Mouse (Mus musculus) forebrain, embryonic 10.5 days (tissue): ENCODE data around the gene Tmem201. TPM values are rescaled to one million over a fixed set of nuclear protein-coding genes. Genes with fewer than 3 reads are reported as not detected.
A peak's percentile ranks its signal among the peaks of the same experiment; 100 is the strongest.

Experiments
- DNase-seq: peaks from one replicate; pipeline ENCODE4 v3.0.0-alpha.2; 2017; ENCODE audit warnings: low spot score; ENCODE audit errors: extremely low spot score
- H3K27ac ChIP-seq: fragments of 300-500 bp; sonication (generic); 2 replicates; pipeline ENCODE4 v1.5.1; 2016; ENCODE audit warnings: mild to moderate bottlenecking
- H3K27me3 ChIP-seq: fragments of 300-500 bp; sonication (generic); 2 replicates; pipeline ENCODE4 v1.6.1; 2016; ENCODE audit warnings: mild to moderate bottlenecking; ENCODE audit not compliant: poor library complexity, severe bottlenecking
- H3K36me3 ChIP-seq: fragments of 300-500 bp; sonication (generic); replicated peaks from 2 replicates; pipeline ENCODE4 v1.6.1; 2016; ENCODE audit warnings: mild to moderate bottlenecking, moderate library complexity
- H3K4me1 ChIP-seq: fragments of 300-500 bp; sonication (generic); 2 replicates; pipeline ENCODE4 v1.6.1; 2016
- H3K4me3 ChIP-seq: fragments of 300-500 bp; sonication (generic); 2 replicates; pipeline ENCODE4 v1.5.1; 2016; ENCODE audit warnings: mild to moderate bottlenecking, moderate library complexity
- H3K9me3 ChIP-seq: fragments of 300-500 bp; sonication (generic); 2 replicates; pipeline ENCODE4 v1.6.1; 2016; ENCODE audit warnings: mild to moderate bottlenecking, moderate library complexity
- WGBS: fragments of 180-500 bp; shearing (Covaris S2); methylation state at CpG from one replicate; pipeline ENCODE4 v1.1.7; 2016; 5-methylcytosine and 5-hydroxymethylcytosine counted together
- polyA plus RNA-seq: library from polyadenylated mRNA; unstranded; fragments of >200 nt; fragmentation: Nextera tagmentation; extraction: Ambion mirVana; gene quantifications from 2 replicates; pipeline ENCODE4 v1.2.1, GENCODE M21; 2016

The Tmem201 gene
- polyA plus RNA-seq, 1 experiment from 2014 or later, result 38.7 TPM

DNA sequence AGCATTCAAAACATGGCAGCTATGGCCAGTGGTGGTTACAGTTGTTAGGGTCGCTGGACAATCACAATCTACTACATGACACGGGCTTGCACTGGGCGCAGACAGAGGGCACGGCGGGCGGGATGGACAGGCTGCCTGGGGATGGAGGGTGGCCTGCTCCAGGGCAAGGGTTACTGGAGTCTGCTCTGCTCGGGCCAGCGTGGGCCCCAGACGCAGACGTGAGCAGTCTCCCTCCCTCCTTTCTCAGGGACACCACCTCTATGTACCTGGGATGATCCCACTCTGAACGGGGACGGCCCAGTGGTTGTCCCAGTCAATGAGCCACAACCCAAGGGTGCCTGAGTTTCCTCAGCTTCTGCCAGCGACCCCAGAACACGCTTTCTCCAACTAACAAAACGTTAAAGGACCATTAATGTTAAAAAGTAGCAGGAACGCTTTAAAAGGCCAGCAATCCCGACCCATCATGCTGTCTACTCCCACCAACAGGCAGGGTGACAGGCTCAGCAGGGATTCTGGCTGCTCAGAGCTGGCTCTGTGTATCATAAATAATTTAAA, 12.9 kb downstream of the Tmem201 start:
- H3K4me1 ChIP-seq, result peaks cover 13% of the 10 kb centered on the region
- no peaks in the 10 kb centered on the region for H3K27me3 ChIP-seq
- WGBS, result 95% methylated on average over 17 of the region's 17 CpGs
- no peak overlapping the region for H3K27ac ChIP-seq
- peaks cover 100% of the 10 kb centered on the region for H3K36me3 ChIP-seq
- no peak for DNase-seq
- no peak overlapping the region for H3K4me3 ChIP-seq
- no peaks in the 10 kb centered on the region for H3K9me3 ChIP-seq

- H3K4me3 ChIP-seq, result no peak overlapping the region
- no peaks in the 10 kb centered on the region for H3K27me3 ChIP-seq
- peaks cover 100% of the 10 kb centered on the region for H3K36me3 ChIP-seq
- WGBS, result 78% methylated on average over 17 of the region's 17 CpGs
- DNase-seq, result no peak
- peaks cover 6% of the 10 kb centered on the region for H3K4me1 ChIP-seq
- no peak overlapping the region for H3K27ac ChIP-seq
- no peaks in the 10 kb centered on the region for H3K9me3 ChIP-seq
Observed at GRCm38 (mm10) chr4:149723855-149724731, 13.8 kb downstream of the Tmem201 start.

DNA sequence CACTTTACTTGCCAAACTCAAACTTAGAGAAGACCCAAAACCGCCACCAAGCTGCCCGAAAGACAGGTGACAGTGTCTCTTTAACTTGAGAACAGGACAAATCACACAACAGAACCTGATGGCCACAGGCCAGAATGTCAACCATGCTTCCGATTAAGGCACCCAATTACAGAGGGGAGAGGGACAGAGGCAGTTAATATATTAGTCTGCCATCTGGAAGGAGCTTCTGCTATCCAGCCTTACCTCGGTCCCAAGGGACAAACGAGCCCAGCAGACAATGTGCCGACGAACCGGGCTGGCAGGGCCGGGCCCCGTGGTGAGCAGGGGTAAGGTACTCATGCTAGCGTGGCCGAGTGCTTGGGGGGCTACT, 14.8 kb downstream of the Tmem201 start:
- Histone ChIP-seq H3K27me3 (no peaks in the 10 kb centered on the region), H3K4me3 (no peak overlapping the region), H3K27ac (no peak overlapping the region)

GRCm38 (mm10) chr4:149722104-149723020, 15.5 kb downstream of the Tmem201 start:
- Histone ChIP-seq H3K27ac (no peak overlapping the region), H3K27me3 (no peaks in the 10 kb centered on the region), H3K9me3 (no peaks in the 10 kb centered on the region), H3K36me3 (peaks cover 100% of the 10 kb centered on the region), H3K4me1 (peaks cover 2% of the 10 kb centered on the region; the same call in 1 of the 2 replicates), H3K4me3 (no peak overlapping the region)
- DNase-seq, result no peak
- 88% methylated on average over 24 of the region's 24 CpGs for WGBS

More for the DNA sequence above, 14.8 kb downstream of the Tmem201 start:
- H3K36me3 ChIP-seq, result peaks cover 100% of the 10 kb centered on the region
- 95% methylated on average over 12 of the region's 12 CpGs for WGBS
- peaks cover 2% of the 10 kb centered on the region; the same call in 1 of the 2 replicates for H3K4me1 ChIP-seq
- DNase-seq, result no peak
- no peaks in the 10 kb centered on the region for H3K9me3 ChIP-seq

DNA sequence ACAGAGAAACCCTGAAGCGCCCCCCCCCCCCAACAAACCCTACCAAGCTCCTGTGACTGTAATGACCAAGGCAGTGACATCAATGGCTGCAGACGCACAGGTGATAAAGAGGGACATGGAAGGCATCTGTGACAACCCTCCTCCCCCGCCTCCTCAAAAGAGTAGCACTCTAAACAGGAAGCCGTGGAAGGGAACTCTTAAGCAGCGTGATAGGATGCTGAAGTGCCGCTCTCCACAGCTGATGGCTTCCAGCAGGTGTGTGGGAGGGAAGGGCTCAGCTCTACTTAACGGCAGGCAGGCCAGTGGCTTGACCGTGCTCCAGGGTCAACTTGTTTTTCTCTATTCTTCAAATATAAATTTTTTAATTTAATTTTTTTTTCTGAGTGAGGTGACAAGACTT, 16.7 kb downstream of the Tmem201 start:
- Histone ChIP-seq H3K27me3 (no peaks in the 10 kb centered on the region), H3K36me3 (peaks cover 100% of the 10 kb centered on the region), H3K4me3 (no peak overlapping the region), H3K4me1 (peaks cover 2% of the 10 kb centered on the region; the same call in 1 of the 2 replicates), H3K9me3 (no peaks in the 10 kb centered on the region), H3K27ac (no peak overlapping the region)
- no peak for DNase-seq
- WGBS, result 91% methylated on average over 8 of the region's 8 CpGs

GRCm38 (mm10) chr4:149719686-149720085, 18.2 kb downstream of the Tmem201 start:
- 87% methylated on average over 6 of the region's 6 CpGs for WGBS
- peaks cover 100% of the 10 kb centered on the region for H3K36me3 ChIP-seq
- H3K9me3 ChIP-seq, result no peaks in the 10 kb centered on the region
- peaks cover 2% of the 10 kb centered on the region; the same call in 1 of the 2 replicates for H3K4me1 ChIP-seq
- DNase-seq, result no peak
- H3K27ac ChIP-seq, result no peak overlapping the region
- H3K27me3 ChIP-seq, result no peaks in the 10 kb centered on the region
- no peak overlapping the region for H3K4me3 ChIP-seq

- H3K9me3 ChIP-seq, result no peaks in the 10 kb centered on the region
- 81% methylated on average over 3 of the region's 3 CpGs for WGBS
- DNase-seq, result no peak
- H3K4me1 ChIP-seq, result peaks cover 18% of the 10 kb centered on the region
- 0 out of 2 replicates have a peak overlapping the region, but pooled peaks have one; percentile 20 for H3K27ac ChIP-seq
- H3K4me3 ChIP-seq, result no peak overlapping the region
- H3K27me3 ChIP-seq, result no peaks in the 10 kb centered on the region
- H3K36me3 ChIP-seq, result peaks cover 52% of the 10 kb centered on the region
Observed at GRCm38 (mm10) chr4:149714542-149714941, 23.3 kb downstream of the Tmem201 start.

DNA sequence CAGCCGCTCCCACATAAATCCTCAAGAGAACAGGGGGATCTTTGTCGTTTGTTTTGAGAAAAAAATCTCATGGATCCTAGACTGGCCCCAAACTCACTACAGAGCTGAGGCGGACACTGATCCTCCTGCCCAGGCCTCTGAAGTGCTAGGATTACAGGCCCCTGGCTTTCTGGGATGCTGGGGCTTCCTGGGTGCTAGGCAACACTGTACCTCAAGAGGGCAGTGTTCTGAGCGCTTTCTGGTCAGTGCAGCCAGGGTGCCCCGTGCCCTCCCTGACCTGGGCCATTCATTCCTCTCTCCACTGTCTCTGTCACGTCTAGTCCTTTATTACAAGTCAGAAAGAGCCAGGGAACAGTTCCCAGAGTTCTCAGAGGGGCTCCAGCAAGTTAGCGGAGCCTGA, 25.9 kb downstream of the Tmem201 start:
- Histone ChIP-seq H3K27ac (peak overlapping the region; percentile 60; the same call in 1 of the 2 replicates), H3K4me3 (no peak overlapping the region), H3K27me3 (no peaks in the 10 kb centered on the region), H3K9me3 (no peaks in the 10 kb centered on the region), H3K36me3 (peaks cover 26% of the 10 kb centered on the region), H3K4me1 (peaks cover 18% of the 10 kb centered on the region)
- 22% methylated on average over 7 of the region's 7 CpGs for WGBS
- DNase-seq, result peak; percentile 70

DNA sequence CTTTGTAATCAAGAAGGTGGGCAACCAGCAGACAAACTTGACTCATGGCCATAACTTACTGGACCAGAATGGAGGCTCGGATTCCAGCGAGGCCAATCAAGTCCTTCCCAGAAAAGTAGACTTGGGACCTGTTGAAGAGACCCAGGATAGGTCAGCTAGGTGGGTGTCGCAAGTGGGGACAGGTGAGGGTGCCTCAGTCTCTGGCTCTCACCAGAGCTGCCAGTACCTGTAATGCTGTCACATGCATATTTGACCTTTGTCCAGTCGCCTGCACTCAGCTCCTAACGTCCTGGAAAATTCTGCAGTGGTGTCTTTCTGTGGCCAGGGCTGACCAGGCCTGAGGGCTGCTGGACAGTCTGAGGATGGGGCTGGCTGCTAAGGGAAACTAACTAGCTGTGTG, 26.4 kb downstream of the Tmem201 start:
- Histone ChIP-seq H3K27me3 (no peaks in the 10 kb centered on the region), H3K4me1 (peaks cover 18% of the 10 kb centered on the region), H3K4me3 (no peak overlapping the region), H3K9me3 (no peaks in the 10 kb centered on the region), H3K27ac (no peak overlapping the region), H3K36me3 (peaks cover 22% of the 10 kb centered on the region)
- 89% methylated on average over 5 of the region's 5 CpGs for WGBS
- DNase-seq, result no peak

DNA sequence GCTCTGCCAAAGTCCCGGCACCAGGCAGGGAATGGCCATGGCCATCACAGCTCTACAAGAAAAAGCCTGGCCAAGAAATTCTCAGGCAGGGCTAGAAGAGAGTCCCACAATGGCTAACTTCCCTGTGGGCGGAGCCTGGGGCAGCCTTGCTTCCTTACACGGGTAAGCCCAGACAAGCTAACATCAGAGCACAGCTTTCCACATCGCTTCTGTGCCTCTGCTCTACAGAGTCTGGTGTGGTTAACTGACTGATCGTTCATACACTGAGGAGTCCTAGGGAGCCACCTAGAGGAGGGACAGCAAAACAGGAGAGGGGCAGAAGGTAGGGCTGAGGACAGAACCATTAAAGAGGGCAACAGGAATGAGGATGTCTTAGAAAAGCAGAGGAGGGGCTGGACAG, 27.3 kb downstream of the Tmem201 start:
- H3K4me1 ChIP-seq, result peaks cover 16% of the 10 kb centered on the region
- H3K27me3 ChIP-seq, result no peaks in the 10 kb centered on the region
- no peak for DNase-seq
- H3K27ac ChIP-seq, result no peak overlapping the region
- H3K36me3 ChIP-seq, result peaks cover 12% of the 10 kb centered on the region
- H3K4me3 ChIP-seq, result no peak overlapping the region
- 22% methylated on average over 5 of the region's 5 CpGs for WGBS
- no peaks in the 10 kb centered on the region for H3K9me3 ChIP-seq

GRCm38 (mm10) chr4:149705941-149706340, 31.9 kb downstream of the Tmem201 start:
- Histone ChIP-seq H3K9me3 (no peaks in the 10 kb centered on the region), H3K4me1 (peaks cover 23% of the 10 kb centered on the region), H3K27me3 (peaks cover 6% of the 10 kb centered on the region), H3K27ac (no peak overlapping the region), H3K36me3 (no peaks in the 10 kb centered on the region), H3K4me3 (no peak overlapping the region)
- no peak for DNase-seq
- WGBS, result 96% methylated on average over 8 of the region's 8 CpGs

DNA sequence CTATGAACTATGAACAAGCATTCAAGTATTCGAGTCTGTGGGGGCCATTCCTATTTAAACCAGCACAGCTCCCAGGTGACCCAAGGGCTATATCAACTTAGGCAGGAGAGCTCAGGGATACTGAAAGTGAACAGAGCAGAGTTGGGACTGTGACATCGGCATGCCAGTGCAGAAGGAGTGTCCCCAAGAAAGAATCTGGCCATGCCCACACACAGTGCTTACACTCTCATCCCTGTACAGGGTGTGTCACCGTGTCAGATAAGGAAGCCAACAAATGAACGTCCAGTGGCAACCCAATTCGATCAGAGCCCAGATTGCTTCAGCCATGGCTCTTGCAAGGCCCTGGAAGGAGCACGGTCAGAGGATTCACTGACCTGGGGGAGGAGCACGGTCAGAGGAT, 32.5 kb downstream of the Tmem201 start:
- Histone ChIP-seq H3K36me3 (no peaks in the 10 kb centered on the region), H3K4me3 (no peak overlapping the region), H3K27me3 (peaks cover 12% of the 10 kb centered on the region), H3K4me1 (peaks cover 24% of the 10 kb centered on the region), H3K27ac (no peak overlapping the region), H3K9me3 (no peaks in the 10 kb centered on the region)
- DNase-seq, result no peak
- WGBS, result 81% methylated on average over 7 of the region's 7 CpGs
